Mouse (Mus musculus) Patski (cell line): ENCODE data around the gene Cyth1. TPM values are rescaled to one million over a fixed set of nuclear protein-coding genes. Genes with fewer than 3 reads are reported as not detected.

Experiments used
- ATAC-seq: fragments of 100-300 bp; one replicate; pipeline ENCODE4 v1.8.0; 2021
- CTCF ChIA-PET: fragments of 350-600 bp; sonication (Branson Sonifier 250); formaldehyde crosslinking; loops from one replicate; lab custom pipeline; 2022; ENCODE audit warnings: inconsistent platforms; lab: Charles Lee
- POLR2A ChIA-PET: fragments of 350-600 bp; sonication (Branson Sonifier 250); formaldehyde crosslinking; loops from one replicate; lab custom pipeline; 2022; ENCODE audit warnings: antibody characterized with exemption, inconsistent platforms; lab: Charles Lee
- DNase-seq: peaks from one replicate; pipeline ENCODE4 v3.0.0-alpha.2; 2011; ENCODE audit warnings: low read depth, low spot score
- H3K27me3 ChIP-seq: fragments of 371-371 bp; one replicate; pipeline ENCODE4 v1.5.1; 2021
- CTCF ChIP-seq: fragments of 100-300 bp; IDR thresholded peaks from one replicate; pipeline ENCODE4 v1.5.1; 2021
- in situ Hi-C: fragments of 300-500 bp; cut with MboI; formaldehyde crosslinking; loops from 3 replicates; pipeline ENCODE4 v1.11.1; 2018; ENCODE audit warnings: low pct_unique_long_range_greater_than_20kb, mixed read lengths
- polyA plus RNA-seq: library from polyadenylated mRNA; unstranded; gene quantifications from one replicate; pipeline ENCODE4 v1.2.3, GENCODE M21; 2021

The Cyth1 gene
- polyA plus RNA-seq, 1 experiment from 2014 or later, result 30.8 TPM

DNA sequence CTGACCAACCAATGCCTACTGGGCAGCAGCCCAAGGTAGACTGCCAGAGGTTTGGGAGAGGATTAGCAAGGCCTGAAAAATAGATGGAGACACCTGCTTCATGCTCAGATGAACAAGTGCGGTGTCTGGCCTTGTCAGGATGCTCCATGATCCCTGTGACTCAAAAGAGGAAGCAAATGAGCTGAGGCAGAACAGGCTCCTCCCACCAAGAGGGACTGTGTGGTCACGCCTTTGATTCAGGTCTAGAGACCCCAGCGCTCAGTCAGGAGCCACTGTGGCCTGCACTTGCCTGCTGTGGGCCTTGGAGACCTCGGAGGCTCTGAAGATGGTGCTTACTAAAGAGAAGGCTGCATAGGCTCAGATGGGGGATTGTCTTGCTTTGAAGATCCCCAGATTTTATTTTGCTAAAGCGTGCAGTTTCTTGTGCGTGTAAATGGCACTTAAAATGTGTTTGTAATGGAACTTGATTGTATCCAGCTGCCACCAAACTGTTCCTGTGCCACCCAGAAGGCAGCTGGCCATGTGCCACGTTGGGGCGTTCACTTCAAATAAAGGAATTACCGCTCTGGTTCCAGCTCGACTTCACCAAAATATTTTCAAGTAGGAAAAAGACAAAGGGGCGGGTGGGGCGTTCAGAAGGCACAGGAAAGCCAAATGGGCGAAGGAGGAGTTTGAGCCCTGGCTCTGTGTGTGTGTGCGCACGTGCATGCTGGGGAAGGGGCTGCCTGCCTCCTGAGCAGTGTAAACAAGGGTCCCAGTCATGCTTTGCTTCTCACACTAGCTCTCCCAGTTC, 6.0 kb upstream of the Cyth1 start:
- in situ Hi-C loops, result no loop called here
- ChIA-PET POLR2A (interaction anchor here (0.6 kb wide), 1 partner anchor 107 kb away, joined by 3 read pairs; no protein-coding TSS in a partner anchor), CTCF (interaction anchor here (1.0 kb wide), 1 partner anchor 22 kb away, joined by 3 read pairs; no protein-coding TSS in a partner anchor)
- ATAC-seq, result no peak
- no peak for TF ChIP-seq CTCF
- no peaks in the 10 kb centered on the region for H3K27me3 ChIP-seq
- DNase-seq, result peak; percentile 55

DNA sequence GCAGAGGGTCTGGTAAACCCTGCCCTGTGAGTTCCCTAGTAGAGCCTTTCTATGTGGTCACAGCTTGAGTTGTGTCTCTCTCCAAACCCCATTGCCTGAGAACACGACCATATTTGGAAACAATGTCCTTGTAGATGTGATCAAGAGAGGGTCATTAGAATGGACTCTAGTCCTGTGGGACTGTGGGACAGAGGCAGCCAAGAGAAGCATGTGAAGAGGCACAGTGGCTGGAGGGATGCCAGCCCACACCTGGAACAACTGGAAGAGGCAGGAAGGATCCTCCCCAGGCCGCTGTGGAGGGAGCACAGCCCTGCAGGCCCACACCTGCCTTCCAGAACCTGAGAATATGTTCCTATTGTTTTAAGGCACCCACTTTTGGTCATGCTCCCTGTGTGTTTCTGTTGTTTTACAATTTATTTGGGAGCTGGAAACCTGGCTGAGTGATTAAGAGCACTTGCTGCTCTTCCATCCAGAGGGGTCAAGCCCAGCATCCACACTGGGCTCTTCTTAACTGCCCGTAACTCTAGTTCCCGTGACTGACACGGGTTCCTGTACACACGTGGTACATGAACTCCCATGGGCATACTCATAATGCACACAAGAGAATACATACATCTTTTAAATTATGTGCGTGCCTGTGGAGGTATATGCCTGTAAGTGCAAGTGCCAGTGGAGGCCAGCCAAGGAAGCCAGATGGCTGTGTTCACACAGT, 5.2 kb upstream of the Cyth1 start:
- in situ Hi-C loops, result no loop called here
- DNase-seq (no peak), ATAC-seq (no peak)
- no peak for TF ChIP-seq CTCF
- POLR2A ChIA-PET, result interaction anchor here (0.6 to 1.2 kb wide), 3 partner anchors 28 to 57 kb away, joined by 3 read pairs; no protein-coding TSS in a partner anchor
- no peaks in the 10 kb centered on the region for H3K27me3 ChIP-seq
- CTCF ChIA-PET, result interaction anchor here (1.0 kb wide), 1 partner anchor 22 kb away, joined by 3 read pairs; no protein-coding TSS in a partner anchor

DNA sequence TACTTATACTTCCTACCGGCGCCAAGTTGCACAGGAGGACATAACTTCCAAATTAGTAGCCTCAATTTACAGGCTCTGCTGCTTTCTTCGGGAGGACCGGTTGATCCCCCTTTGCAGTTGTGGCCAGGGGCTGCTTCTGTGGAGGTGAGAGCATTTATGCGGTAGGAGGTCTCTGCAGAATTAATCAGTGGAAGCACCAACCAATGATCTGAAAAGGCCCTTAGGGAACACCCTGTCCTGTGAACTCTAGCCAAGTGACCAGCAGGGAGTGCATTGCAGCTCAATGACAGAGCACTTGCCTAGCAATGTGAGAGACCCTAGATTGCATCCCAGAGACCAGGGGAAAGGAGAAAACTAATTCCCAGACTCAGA, 606 bp upstream of the Cyth1 start:
- no peaks in the 10 kb centered on the region for H3K27me3 ChIP-seq
- ATAC-seq (peak; percentile 10), DNase-seq (no peak)
- CTCF ChIA-PET, result no interaction called here
- TF ChIP-seq CTCF, result no peak
- POLR2A ChIA-PET, result interaction anchor here (0.6 to 1.1 kb wide), 2 partner anchors 40 to 164 kb away, joined by 3 read pairs; no protein-coding TSS in a partner anchor
- in situ Hi-C loops, result no loop called here

DNA sequence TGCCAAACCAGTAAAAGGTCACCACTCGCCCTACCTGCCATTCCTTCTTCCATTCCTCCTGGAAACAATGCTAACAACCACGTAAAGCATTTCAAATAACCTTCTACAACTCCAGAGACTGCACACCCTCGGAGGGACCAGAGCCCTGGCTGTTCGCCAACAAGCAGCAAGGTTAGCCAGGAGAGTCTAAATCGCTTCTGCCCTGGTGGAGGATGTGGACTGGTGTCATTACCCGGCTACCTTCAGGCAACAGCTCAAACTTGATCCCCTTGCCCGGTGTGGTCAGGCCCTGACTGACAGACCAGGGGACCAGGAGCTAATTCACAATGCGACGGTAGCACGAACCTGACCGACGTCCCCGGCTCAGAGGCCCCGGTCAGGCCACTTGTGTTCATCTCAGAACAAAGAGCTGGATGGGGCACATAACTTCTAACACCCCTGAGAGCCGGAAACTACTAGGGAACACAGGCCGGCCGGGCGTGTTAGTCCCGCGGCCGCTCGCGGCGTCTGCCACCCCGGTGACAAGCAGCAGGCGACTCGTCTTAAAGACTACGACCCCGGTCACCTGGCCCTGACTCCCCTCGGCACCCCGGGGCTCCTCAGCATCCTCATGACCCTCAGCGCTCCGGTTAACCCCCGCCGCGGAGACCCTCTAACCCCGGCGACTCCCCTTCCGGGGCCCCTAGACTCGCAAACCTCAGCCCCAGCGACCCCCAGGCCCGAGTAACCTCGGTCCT, 865 bp downstream of the Cyth1 start:
- POLR2A ChIA-PET, result interaction anchor here (1.2 kb wide), 1 partner anchor 8 kb away, joined by 5 read pairs; no protein-coding TSS in a partner anchor
- H3K27me3 ChIP-seq, result no peaks in the 10 kb centered on the region
- TF ChIP-seq CTCF, result no peak
- ATAC-seq (peak; percentile 13), DNase-seq (no peak)
- CTCF ChIA-PET, result interaction anchor here (1.1 to 2.2 kb wide), 3 partner anchors 10 to 28 kb away, joined by 4 to 5 read pairs (median 4); no protein-coding TSS in a partner anchor
- in situ Hi-C loops, result no loop called here

DNA sequence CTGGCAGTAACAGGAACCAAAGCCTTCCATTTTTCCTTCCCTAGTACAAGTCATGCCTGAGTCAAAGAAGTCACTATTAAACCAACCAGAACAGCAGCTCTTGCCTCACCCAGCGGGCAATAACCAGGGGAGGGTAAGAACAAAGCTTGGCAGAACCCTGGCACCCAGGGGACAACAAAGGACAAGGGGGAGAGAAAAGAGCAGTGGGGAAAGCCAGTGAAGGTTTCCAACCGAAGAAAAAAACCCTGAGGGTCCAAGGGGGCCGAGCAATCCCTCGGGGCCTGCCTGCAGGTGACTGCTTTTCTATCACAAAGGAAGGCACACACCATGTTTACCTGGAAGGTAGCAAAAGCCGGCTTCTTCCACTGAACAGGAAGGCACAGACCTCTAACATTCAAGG, 1.7 kb downstream of the Cyth1 start:
- ChIA-PET POLR2A (no interaction called here), CTCF (interaction anchor here (1.6 to 2.2 kb wide), 2 partner anchors 9 to 27 kb away, joined by 4 to 5 read pairs; no protein-coding TSS in a partner anchor)
- TF ChIP-seq CTCF, result no peak
- in situ Hi-C loops, result no loop called here
- ATAC-seq (no peak), DNase-seq (no peak)
- H3K27me3 ChIP-seq, result no peaks in the 10 kb centered on the region

DNA sequence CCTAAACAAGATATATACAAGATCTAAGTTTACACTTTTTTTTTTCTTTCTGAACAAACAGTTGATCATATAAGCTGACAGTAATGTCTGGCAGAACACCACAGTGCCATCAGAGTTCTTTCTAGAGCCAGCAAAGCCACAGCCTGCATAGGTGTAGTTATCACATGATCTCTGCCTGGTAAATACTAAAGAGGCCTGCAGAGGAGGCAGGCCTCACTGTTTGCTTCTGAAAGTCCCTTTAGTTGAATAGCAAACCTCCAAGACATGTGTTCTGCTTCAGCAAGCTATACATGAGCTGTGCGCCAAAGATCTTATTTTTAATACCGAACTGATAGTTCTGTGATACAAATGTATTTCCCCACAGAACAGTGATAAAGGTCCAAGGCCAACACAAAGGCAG, 3.3 kb downstream of the Cyth1 start:
- ChIA-PET POLR2A (no interaction called here), CTCF (no interaction called here)
- in situ Hi-C loops, result no loop called here
- ATAC-seq (no peak), DNase-seq (no peak)
- TF ChIP-seq CTCF, result no peak
- H3K27me3 ChIP-seq, result no peaks in the 10 kb centered on the region

DNA sequence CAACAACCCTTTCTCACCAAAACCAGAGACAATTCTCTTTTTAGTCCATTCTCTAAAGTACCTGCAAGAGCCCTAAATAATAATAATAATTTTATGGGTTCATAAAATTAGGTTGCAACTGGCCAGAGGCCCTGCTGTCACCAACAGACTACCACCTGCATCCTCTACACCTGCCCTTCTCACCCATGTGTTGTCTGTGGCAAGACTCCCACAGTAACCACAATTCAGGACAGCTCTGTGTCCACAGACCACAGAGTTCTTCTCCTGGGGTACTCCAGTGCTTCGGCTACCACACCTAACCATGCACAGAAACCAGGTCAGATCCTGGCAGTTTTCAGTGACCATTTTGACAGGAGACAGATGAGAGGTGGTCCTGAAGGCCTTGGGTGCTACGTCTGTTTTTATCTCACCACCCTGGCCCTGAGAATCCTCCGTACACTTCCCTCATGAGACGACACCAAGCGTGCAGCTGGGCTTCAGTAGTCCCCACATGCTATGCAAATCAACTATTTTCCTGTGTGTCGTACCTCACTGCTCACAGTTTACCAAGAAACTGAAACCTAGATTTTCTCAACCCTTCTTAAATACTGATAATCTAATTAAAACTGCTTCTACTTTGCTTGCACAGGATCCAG, 4.6 kb downstream of the Cyth1 start:
- no peaks in the 10 kb centered on the region for H3K27me3 ChIP-seq
- in situ Hi-C loops, result no loop called here
- TF ChIP-seq CTCF, result no peak
- DNase-seq, result no peak
- ChIA-PET POLR2A (interaction anchor here (0.5 kb wide), 1 partner anchor 1103 kb away, joined by 4 read pairs; no protein-coding TSS in a partner anchor), CTCF (interaction anchor here (1.1 kb wide), 1 partner anchor 14 kb away, joined by 3 read pairs; no protein-coding TSS in a partner anchor)
- no peak for ATAC-seq

DNA sequence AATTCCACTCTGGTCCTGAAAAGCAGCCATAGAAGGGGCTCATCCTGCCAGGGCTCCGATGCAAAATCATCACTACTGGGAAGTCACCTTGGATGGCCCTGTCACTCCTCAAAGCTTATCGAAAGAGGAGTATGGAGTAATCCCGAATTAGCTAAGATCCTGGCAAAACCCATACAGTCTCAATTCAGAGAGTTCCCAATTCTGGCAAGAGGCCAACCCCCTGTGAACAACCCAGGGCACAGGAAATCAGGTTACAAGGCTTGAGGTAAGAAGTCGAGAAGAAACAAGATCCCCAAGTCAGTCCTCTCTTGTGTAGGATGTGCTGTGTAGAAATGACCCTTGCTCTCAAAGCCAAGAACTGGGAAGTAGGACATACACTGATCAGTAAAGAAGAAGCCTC, 5.9 kb downstream of the Cyth1 start:
- ChIA-PET CTCF (no interaction called here), POLR2A (no interaction called here)
- DNase-seq (no peak), ATAC-seq (no peak)
- no peak for TF ChIP-seq CTCF
- no peaks in the 10 kb centered on the region for H3K27me3 ChIP-seq
- in situ Hi-C loops, result no loop called here

DNA sequence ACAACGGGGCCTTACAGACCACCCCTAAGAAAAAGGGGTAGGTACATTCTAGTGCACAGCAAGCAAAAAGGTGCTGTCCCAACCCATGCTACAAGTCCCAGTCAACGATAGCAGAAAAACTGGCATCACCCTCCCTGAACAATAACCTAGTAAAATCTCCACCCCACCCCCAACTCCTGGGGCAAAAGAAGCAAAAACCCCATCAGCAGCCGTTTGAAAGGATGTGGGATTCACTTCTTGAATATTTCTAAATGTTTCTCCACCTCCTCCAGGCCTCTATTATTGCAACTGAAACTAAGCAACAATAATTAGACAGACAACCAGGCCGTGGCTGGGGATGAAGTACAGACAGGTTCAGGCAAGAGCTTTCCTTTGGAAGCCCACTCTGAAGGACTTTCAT, 8.0 kb downstream of the Cyth1 start:
- ATAC-seq (no peak), DNase-seq (no peak)
- in situ Hi-C loops, result no loop called here
- POLR2A ChIA-PET, result no interaction called here
- CTCF ChIA-PET, result interaction anchor here (1.2 kb wide), 1 partner anchor 8 kb away, joined by 4 read pairs; no protein-coding TSS in a partner anchor
- TF ChIP-seq CTCF, result no peak
- no peaks in the 10 kb centered on the region for H3K27me3 ChIP-seq
